Mouse (Mus musculus) testis, adult 2 months (tissue): Measurements from ENCODE around the gene Lrp1. TPM values are rescaled to one million over a fixed set of nuclear protein-coding genes. Genes with fewer than 3 reads are reported as not detected.
A peak's percentile ranks its signal among the peaks of the same experiment; 100 is the strongest.

Experiments
- H3K27ac ChIP-seq: fragments of 200-500 bp; 2 replicates; pipeline ENCODE4 v1.5.1; 2012; ENCODE audit warnings: low read depth, low read length; ENCODE audit not compliant: control insufficient read depth, insufficient read depth
- H3K27me3 ChIP-seq: fragments of 200-500 bp; 2 replicates; pipeline ENCODE4 v1.6.1; 2012; ENCODE audit warnings: mild to moderate bottlenecking, low read length, moderate library complexity; ENCODE audit not compliant: control insufficient read depth, insufficient read depth
- H3K36me3 ChIP-seq: fragments of 200-500 bp; 2 replicates; pipeline ENCODE4 v1.6.1; 2012; ENCODE audit warnings: mild to moderate bottlenecking, low read length; ENCODE audit not compliant: control insufficient read depth, insufficient read depth
- H3K4me1 ChIP-seq: fragments of 200-500 bp; 2 replicates; pipeline ENCODE4 v1.6.1; 2012; ENCODE audit warnings: low read length; ENCODE audit not compliant: control insufficient read depth, insufficient read depth
- H3K4me3 ChIP-seq: fragments of 200-500 bp; 2 replicates; pipeline ENCODE4 v1.5.1; 2012; ENCODE audit warnings: low read depth, mild to moderate bottlenecking, low read length, moderate library complexity, mixed read lengths; ENCODE audit not compliant: control insufficient read depth
- CTCF ChIP-seq: fragments of 200-500 bp; IDR thresholded peaks from 2 replicates; pipeline ENCODE4 v1.5.1; 2012; ENCODE audit warnings: low read depth, mild to moderate bottlenecking, inconsistent platforms, low read length, moderate library complexity; ENCODE audit not compliant: control insufficient read depth, insufficient read depth, insufficient replicate concordance
- POLR2A ChIP-seq: fragments of 200-500 bp; IDR thresholded peaks from 2 replicates; pipeline ENCODE4 v1.6.1; 2012; ENCODE audit warnings: low read depth, mild to moderate bottlenecking, inconsistent platforms, low read length, moderate library complexity; ENCODE audit not compliant: control insufficient read depth
- polyA plus RNA-seq: library from polyadenylated mRNA; depleted of rRNA; stranded (reverse); fragments of >200 nt; gene quantifications from 2 replicates; pipeline ENCODE4 v1.2.3, GENCODE M21; 2012

Lrp1 gene
- polyA plus RNA-seq, 1 experiment: 20.8 TPM

- TF ChIP-seq CTCF (no peak), POLR2A (no peak)
- Histone ChIP-seq H3K27me3 (no peaks in the 10 kb centered on the region), H3K4me3 (peak overlapping the region; percentile 93), H3K36me3 (no peaks in the 10 kb centered on the region), H3K27ac (peak overlapping the region; percentile 73), H3K4me1 (peaks cover 32% of the 10 kb centered on the region)
Observed at GRCm38 (mm10) chr10:127665366-127666181, 44.6 kb upstream of the Lrp1 start.

- no peak for TF ChIP-seq CTCF
- no peak for TF ChIP-seq POLR2A
- H3K27me3 ChIP-seq: no peaks in the 10 kb centered on the region
- H3K27ac ChIP-seq: no peak overlapping the region
- peaks cover 32% of the 10 kb centered on the region for H3K4me1 ChIP-seq
- H3K36me3 ChIP-seq: no peaks in the 10 kb centered on the region
- H3K4me3 ChIP-seq: peak overlapping the region; percentile 93; the same call in 1 of the 2 replicates
Observed at GRCm38 (mm10) chr10:127664891-127665290, 43.9 kb upstream of the Lrp1 start.

GRCm38 (mm10) chr10:127664166-127664565 is 43.2 kb upstream of the Lrp1 start:
- no peaks in the 10 kb centered on the region for H3K27me3 ChIP-seq
- H3K4me3 ChIP-seq: no peak overlapping the region
- no peaks in the 10 kb centered on the region for H3K36me3 ChIP-seq
- peaks cover 26% of the 10 kb centered on the region for H3K4me1 ChIP-seq
- H3K27ac ChIP-seq: no peak overlapping the region
- no peak for TF ChIP-seq POLR2A
- TF ChIP-seq CTCF: no peak

- Histone ChIP-seq H3K36me3 (no peaks in the 10 kb centered on the region), H3K4me1 (peaks cover 21% of the 10 kb centered on the region), H3K4me3 (no peak overlapping the region), H3K27me3 (no peaks in the 10 kb centered on the region), H3K27ac (no peak overlapping the region)
- no peak for TF ChIP-seq CTCF
- no peak for TF ChIP-seq POLR2A
Observed at GRCm38 (mm10) chr10:127663590-127663989, 42.6 kb upstream of the Lrp1 start.

GRCm38 (mm10) chr10:127662666-127663253 is 41.8 kb upstream of the Lrp1 start:
- Histone ChIP-seq H3K27ac (no peak overlapping the region), H3K4me1 (peaks cover 26% of the 10 kb centered on the region), H3K4me3 (no peak overlapping the region), H3K27me3 (no peaks in the 10 kb centered on the region), H3K36me3 (no peaks in the 10 kb centered on the region)
- TF ChIP-seq CTCF (no peak), POLR2A (no peak)

GRCm38 (mm10) chr10:127661915-127662663 is 41.1 kb upstream of the Lrp1 start:
- Histone ChIP-seq H3K27ac (peak overlapping the region; percentile 32; the same call in 1 of the 2 replicates), H3K27me3 (no peaks in the 10 kb centered on the region), H3K4me3 (no peak overlapping the region), H3K36me3 (no peaks in the 10 kb centered on the region), H3K4me1 (peaks cover 23% of the 10 kb centered on the region)
- no peak for TF ChIP-seq CTCF
- TF ChIP-seq POLR2A: no peak

- Histone ChIP-seq H3K27ac (peak overlapping the region; percentile 32; the same call in 1 of the 2 replicates), H3K4me3 (no peak overlapping the region), H3K27me3 (no peaks in the 10 kb centered on the region), H3K4me1 (peaks cover 21% of the 10 kb centered on the region), H3K36me3 (no peaks in the 10 kb centered on the region)
- TF ChIP-seq CTCF (no peak), POLR2A (no peak)
Observed at GRCm38 (mm10) chr10:127661291-127661914, 40.5 kb upstream of the Lrp1 start.
